Mouse (Mus musculus): ENCODE measurements around the gene E430018J23Rik. TPM values are rescaled to one million over a fixed set of nuclear protein-coding genes. Genes with fewer than 3 reads are reported as not detected.
A peak's percentile ranks its signal among the peaks of the same experiment; 100 is the strongest.
"Not testable (repeated sequence)": the region's sequence is repeated elsewhere in the genome, so short reads cannot be mapped to it uniquely, and the experiment has no call there.

Gene E430018J23Rik
- 6.9 and 7.8 TPM in 2 replicates for polyA plus RNA-seq (2016; fragmentation: Nextera tagmentation; extraction: Ambion mirVana)

DNA sequence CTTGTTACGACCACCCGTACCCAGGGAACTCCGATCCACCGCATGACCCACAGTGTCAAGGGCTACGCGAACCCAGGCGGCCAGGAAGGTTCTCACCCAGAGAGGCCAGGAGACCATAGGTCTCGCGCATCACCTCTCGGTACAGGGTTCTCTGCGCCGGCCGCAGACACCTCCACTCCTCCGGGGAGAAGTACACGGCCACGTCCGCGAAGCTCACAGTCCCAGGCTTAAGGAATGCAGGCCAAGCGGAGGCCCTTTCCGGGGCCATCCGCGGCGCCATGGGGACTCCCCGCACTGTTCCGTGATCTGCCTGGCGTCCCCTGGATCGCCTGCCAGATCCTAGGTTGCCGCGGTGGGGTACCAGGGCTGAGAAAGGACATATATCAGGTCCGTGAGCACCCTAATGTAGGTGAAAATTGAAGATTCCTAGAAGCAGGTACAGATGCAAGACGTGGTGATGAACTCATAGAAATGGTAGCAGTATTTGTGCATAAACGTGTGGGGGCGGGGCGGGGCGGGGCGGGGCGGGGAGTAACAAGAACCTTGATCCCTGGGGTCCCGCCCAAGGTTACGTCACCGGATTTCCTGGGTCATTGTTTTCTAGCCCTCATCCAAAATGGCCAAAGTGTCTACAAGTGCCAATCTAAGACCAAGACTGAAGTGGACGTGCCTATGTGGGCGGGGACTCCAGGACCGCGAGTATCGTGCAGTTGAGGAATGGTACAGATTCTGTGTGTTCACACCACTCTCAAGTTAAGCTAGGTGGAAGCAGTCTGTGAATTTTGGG lies at the start of gene E430018J23Rik:
Gene E430018J23Rik (minus strand): TSS at position 473 of the 787 bp plus-strand sequence.
- WGBS: under 1% methylated on average over 45 of the region's 45 CpGs
- H3K9ac ChIP-seq: peak within 1 kb of the TSS; percentile 76
- H3K4me2 ChIP-seq (replicated peaks): peak within 1 kb of the TSS; percentile 85
- no peaks in the 10 kb centered on the region for H3K9me3 ChIP-seq
- ATAC-seq (ENCODE audit: insufficient number of reproducible peaks, insufficient read depth, low FRiP score, low TSS enrichment): peak; percentile 81
- peak within 1 kb of the TSS; percentile 72 for H3K4me3 ChIP-seq
- peaks cover 11% of the 10 kb centered on the region for H3K36me3 ChIP-seq
- H3K27me3 ChIP-seq: no peaks in the 10 kb centered on the region
- H3K4me1 ChIP-seq: peaks cover 4% of the 10 kb centered on the region
- peak within 1 kb of the TSS; percentile 86 for H3K27ac ChIP-seq

DNA sequence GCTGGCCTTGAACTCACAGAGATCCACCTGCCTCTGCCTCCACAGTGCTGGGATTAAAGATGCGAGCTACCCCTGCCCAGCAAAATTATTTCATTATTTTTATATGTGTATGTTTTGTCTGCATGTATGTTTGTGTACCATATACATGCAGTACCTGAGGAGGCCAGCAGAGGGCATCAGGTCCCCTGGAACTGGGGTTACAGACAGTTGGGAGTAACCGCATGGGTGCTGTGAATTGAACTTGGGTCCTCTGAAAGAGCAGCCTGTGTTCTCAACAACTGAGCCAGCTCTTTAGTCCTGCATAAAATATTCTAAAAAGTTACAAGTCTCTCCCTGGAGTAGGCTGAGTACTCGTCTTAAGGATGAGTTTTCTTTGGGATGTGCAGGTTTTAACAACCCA lies 44.3 kb upstream of the E430018J23Rik start:
- Histone ChIP-seq H3K4me1 (no peaks in the 10 kb centered on the region), H3K9me3 (0 out of 2 replicates have a peak, but pooled peaks cover 8% of the 10 kb centered on the region), H3K27ac (no peak overlapping the region), H3K36me3 (peaks cover 15% of the 10 kb centered on the region), H3K4me3 (no peak overlapping the region), H3K27me3 (no peaks in the 10 kb centered on the region), H3K4me2 (replicated peaks) (no peak overlapping the region), H3K9ac (no peak overlapping the region)
- WGBS: 85% methylated on average over 3 of the region's 3 CpGs
- ATAC-seq (ENCODE audit: insufficient number of reproducible peaks, insufficient read depth, low FRiP score, low TSS enrichment): no peak

DNA sequence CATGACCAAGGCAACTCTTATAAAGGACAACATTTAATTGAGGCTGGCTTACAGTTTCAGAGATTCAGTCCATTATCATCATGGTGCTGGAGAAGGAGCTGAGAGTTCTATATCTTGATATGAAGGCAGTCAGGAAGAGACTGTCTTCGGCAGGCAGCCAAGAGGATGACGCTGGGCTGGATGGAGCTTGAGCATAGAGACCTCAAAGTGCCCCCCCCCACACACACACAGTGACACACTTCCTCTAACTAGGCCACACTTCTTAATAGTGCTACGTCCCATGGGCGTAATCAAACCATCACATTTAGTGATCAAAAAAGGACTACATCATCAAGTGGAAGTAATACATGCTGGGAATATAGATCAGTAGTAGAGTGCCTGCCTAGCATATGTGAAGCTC lies 41.8 kb upstream of the E430018J23Rik start:
- H3K9me3 ChIP-seq: 0 out of 2 replicates have a peak, but pooled peaks cover 8% of the 10 kb centered on the region
- H3K4me3 ChIP-seq: no peak overlapping the region
- no peaks in the 10 kb centered on the region for H3K27me3 ChIP-seq
- WGBS: 91% methylated on average over 4 of the region's 4 CpGs
- no peaks in the 10 kb centered on the region for H3K4me1 ChIP-seq
- no peak overlapping the region for H3K9ac ChIP-seq
- no peak overlapping the region for H3K4me2 ChIP-seq (replicated peaks)
- H3K36me3 ChIP-seq: 0 out of 2 replicates have a peak, but pooled peaks cover 2% of the 10 kb centered on the region
- no peak for ATAC-seq (ENCODE audit: insufficient number of reproducible peaks, insufficient read depth, low FRiP score, low TSS enrichment)
- no peak overlapping the region for H3K27ac ChIP-seq

DNA sequence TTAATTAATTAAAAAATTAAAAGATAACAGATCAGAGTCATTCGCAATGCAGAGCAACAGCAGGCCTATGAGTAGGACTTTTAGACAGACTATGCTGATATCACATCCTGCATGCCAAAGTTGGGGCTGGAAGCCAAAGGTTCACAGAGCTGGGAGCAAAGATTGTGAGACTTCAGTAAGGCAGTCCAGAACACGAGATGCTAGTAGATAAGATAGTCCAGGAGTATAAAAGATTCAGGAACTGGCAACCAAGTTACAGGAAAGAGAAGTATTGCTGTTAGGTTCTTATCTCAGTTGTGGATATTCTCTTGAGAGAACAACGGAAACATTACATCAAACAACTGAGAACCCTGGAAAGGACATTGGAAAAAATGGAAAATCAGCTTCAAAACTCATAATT lies 32.9 kb upstream of the E430018J23Rik start:
- H3K27ac ChIP-seq: no peak overlapping the region
- H3K4me1 ChIP-seq: peaks cover 4% of the 10 kb centered on the region; the same call in 1 of the 2 replicates
- no peaks in the 10 kb centered on the region for H3K36me3 ChIP-seq
- no peaks in the 10 kb centered on the region for H3K9me3 ChIP-seq
- 71% methylated on average over 3 of the region's 3 CpGs for WGBS
- no peak overlapping the region for H3K9ac ChIP-seq
- no peak for ATAC-seq (ENCODE audit: insufficient number of reproducible peaks, insufficient read depth, low FRiP score, low TSS enrichment)
- no peaks in the 10 kb centered on the region for H3K27me3 ChIP-seq
- H3K4me3 ChIP-seq: no peak overlapping the region
- no peak overlapping the region for H3K4me2 ChIP-seq (replicated peaks)

DNA sequence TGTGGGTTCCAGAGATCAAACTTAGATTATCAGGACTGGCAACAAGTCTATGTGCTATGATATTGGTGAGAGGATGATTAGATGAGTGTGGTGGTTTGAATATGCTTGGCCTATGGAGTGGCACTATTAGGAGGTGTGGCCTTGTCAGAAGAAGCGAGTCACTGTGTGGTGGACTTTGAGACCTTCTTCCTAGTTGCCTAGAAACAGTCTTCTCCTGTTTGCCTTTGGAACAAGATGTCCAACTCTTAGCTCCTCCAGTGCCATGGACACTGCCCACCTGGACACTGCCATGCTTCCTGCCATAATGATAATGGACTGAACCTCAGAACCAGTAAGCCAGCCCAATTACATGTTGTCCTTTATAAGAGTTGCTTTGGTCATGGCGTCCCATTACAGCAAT lies 32.5 kb upstream of the E430018J23Rik start:
- no peak overlapping the region for H3K27ac ChIP-seq
- H3K4me2 ChIP-seq (replicated peaks): no peak overlapping the region
- H3K4me1 ChIP-seq: peaks cover 8% of the 10 kb centered on the region; the same call in 1 of the 2 replicates
- no peak for ATAC-seq (ENCODE audit: insufficient number of reproducible peaks, insufficient read depth, low FRiP score, low TSS enrichment)
- no peaks in the 10 kb centered on the region for H3K9me3 ChIP-seq
- no peak overlapping the region for H3K4me3 ChIP-seq
- 87% methylated on average over 2 of the region's 2 CpGs for WGBS
- no peaks in the 10 kb centered on the region for H3K27me3 ChIP-seq
- H3K9ac ChIP-seq: no peak overlapping the region
- no peaks in the 10 kb centered on the region for H3K36me3 ChIP-seq

DNA sequence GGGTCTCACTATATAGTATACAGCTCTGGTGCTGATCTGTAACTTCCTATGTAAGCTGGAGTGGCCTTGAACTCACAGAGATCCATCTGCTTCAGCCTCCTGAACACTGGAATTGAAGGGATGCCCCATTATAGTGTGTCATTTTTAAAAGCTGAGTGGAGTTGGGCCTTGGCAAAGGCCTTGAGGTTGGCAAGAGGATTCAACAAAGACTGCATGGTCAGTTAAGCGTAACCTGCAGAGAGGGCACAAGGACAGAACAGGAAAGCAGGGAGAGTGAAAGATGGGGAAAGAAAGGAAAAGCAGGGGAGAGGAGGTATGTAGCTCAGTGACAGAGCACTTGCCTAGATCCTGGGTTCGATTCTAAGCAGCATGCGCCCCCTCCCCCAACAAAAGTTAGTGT lies 31.9 kb upstream of the E430018J23Rik start:
- peaks cover 8% of the 10 kb centered on the region; the same call in 1 of the 2 replicates for H3K4me1 ChIP-seq
- 88% methylated on average over 3 of the region's 3 CpGs for WGBS
- H3K4me2 ChIP-seq (replicated peaks): no peak overlapping the region
- no peak for ATAC-seq (ENCODE audit: insufficient number of reproducible peaks, insufficient read depth, low FRiP score, low TSS enrichment)
- no peaks in the 10 kb centered on the region for H3K9me3 ChIP-seq
- H3K9ac ChIP-seq: no peak overlapping the region
- H3K4me3 ChIP-seq: no peak overlapping the region
- H3K27ac ChIP-seq: no peak overlapping the region
- H3K27me3 ChIP-seq: no peaks in the 10 kb centered on the region
- H3K36me3 ChIP-seq: no peaks in the 10 kb centered on the region

DNA sequence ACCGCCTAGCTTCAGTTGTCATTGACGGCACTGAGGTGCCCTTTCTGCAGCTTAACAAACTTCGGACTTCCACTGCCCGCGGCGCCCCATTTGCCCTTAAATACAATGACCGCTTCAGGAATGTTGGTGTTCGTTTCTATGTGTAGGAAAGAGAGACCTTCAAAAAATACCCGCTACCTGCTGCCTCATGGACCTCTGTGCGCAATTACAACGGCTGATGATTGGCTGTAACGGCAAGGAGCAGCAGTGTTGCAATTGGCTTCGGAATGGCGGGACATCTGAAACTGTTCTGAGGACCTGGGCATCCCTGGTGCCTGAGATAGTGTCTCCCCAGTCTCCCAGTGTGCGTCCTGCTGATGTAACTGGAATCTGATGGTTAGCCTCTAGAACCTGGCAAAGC lies 28.8 kb upstream of the E430018J23Rik start:
- ATAC-seq (ENCODE audit: insufficient number of reproducible peaks, insufficient read depth, low FRiP score, low TSS enrichment): no peak
- no peaks in the 10 kb centered on the region for H3K27me3 ChIP-seq
- peaks cover 8% of the 10 kb centered on the region for H3K36me3 ChIP-seq
- H3K4me2 ChIP-seq (replicated peaks): peak overlapping the region; percentile 96
- peaks cover 8% of the 10 kb centered on the region; the same call in 1 of the 2 replicates for H3K4me1 ChIP-seq
- no peak overlapping the region for H3K27ac ChIP-seq
- WGBS: 2% methylated on average over 15 of the region's 15 CpGs
- H3K9me3 ChIP-seq: no peaks in the 10 kb centered on the region
- peak overlapping the region; percentile 66 for H3K4me3 ChIP-seq
- no peak overlapping the region for H3K9ac ChIP-seq

DNA sequence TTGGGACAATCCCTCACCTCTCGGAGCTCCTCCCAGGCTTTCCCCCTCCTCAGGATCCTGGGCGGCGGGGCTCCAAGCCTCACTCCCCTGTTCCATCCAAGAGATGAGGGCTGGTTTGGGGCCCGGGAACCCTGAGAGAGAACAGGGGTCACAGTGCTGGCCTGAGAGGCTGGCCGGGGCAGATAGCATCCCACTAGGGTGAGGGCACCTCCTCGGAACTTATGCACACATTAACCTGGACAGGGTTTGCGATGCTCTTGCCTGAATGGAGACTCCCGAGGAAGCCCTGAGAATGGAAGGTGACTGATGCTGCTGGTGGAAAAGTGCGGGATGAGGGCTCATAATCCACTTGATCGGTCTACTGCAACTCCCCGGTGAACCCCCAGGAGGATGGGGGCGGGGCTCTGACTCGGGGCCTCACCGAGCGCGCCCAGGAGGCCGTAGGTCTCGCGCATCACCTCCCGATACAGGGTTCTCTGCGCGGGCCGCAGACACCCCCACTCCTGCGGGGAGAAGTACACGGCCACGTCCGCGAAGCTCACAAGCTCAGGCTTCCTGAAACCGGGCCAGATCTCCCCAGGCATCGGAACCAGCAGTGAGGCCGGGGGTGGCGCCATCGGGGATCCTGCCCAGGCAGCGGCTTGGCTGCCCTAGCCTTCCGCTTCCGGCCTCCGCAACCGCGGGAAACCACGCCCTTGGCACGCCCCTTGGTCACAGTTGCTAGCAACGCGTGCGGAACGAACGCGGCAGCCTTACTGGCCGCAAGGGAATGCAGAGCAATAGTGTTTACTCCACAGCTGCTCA lies 28.2 kb upstream of the E430018J23Rik start, which contains the start of gene Zfp688:
Gene Zfp688 (minus strand): TSS at position 681 of the 804 bp plus-strand sequence.
- peak; percentile 86 for ATAC-seq (ENCODE audit: insufficient number of reproducible peaks, insufficient read depth, low FRiP score, low TSS enrichment)
- peak within 1 kb of the TSS; percentile 96 for H3K4me2 ChIP-seq (replicated peaks)
- peak within 1 kb of the TSS; percentile 90 for H3K9ac ChIP-seq
- H3K4me3 ChIP-seq: peak within 1 kb of the TSS; percentile 66
- peak within 1 kb of the TSS; percentile 63 for H3K27ac ChIP-seq
- H3K4me1 ChIP-seq: peaks cover 8% of the 10 kb centered on the region; the same call in 1 of the 2 replicates
- H3K9me3 ChIP-seq: no peaks in the 10 kb centered on the region
- under 1% methylated on average over 48 of the region's 48 CpGs for WGBS
- no peaks in the 10 kb centered on the region for H3K27me3 ChIP-seq
- peaks cover 8% of the 10 kb centered on the region for H3K36me3 ChIP-seq

DNA sequence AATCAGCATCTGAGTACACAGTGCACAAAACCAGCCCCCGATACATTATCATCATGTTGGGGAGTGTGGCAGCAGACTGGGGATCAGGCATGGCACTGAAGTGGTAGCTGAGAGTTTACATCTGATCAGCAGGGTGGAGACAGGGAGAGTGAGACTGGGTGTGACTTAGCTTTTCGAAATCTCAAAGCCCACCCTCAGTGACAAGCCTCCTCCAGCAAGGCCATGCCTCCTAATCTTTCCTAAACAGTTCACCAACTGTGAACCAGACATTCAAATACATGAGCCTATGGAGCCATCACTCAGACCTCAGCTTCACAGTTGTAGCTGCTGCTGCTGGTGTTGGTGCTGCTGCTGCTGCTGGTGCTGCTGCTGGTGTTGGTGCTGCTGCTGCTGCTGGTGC lies 18.0 kb upstream of the E430018J23Rik start:
- no peak overlapping the region for H3K4me2 ChIP-seq (replicated peaks)
- no peaks in the 10 kb centered on the region for H3K9me3 ChIP-seq
- H3K4me3 ChIP-seq: no peak overlapping the region
- H3K9ac ChIP-seq: no peak overlapping the region
- no peak overlapping the region for H3K27ac ChIP-seq
- WGBS: 68% methylated on average over 2 of the region's 2 CpGs
- no peaks in the 10 kb centered on the region for H3K27me3 ChIP-seq
- H3K36me3 ChIP-seq: no peaks in the 10 kb centered on the region
- H3K4me1 ChIP-seq: no peaks in the 10 kb centered on the region
- ATAC-seq (ENCODE audit: insufficient number of reproducible peaks, insufficient read depth, low FRiP score, low TSS enrichment): no peak

DNA sequence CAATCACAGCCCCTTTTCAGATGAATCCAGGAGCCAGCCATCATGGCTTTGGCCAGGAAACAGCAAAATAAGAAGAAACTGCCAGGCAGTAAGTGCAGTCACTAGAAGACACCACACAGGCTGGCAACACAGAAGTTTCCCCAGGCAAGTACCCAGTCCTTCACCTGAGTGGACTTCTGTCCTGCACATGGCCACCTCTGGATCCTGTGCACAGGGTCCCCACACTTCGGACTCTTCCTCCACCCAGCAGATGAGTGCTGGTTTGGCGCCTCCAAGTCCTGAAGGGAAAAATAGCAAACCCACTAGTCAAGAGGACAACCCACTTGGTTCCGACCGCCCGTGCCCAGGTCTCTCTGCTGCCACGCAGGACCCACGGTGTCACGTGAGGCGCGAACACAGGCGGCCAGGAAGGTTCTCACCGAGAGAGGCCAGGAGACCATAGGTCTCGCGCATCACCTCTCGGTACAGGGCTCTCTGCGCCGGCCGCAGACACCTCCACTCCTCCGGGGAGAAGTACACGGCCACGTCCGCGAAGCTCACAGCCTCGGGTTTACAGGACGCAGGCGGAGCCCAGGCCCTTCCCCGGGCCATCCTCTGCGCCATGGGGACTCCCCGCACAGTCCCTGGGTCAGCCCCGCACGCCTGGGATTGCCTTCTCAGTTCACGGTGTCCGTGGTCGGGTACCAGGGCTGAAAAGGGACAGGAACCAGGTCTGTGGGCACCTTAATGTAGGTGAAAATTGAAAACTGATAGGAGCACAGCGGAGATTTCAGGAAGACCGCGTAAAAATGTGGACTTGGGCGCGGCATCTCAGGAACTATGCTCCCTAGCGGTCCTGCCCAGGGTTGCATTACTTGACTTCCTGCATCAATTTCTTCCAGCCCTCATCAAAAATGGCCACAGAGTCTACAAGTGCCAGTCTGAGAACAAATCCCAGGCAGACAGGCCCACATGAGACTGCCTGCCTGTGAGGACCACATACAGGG lies 12.9 kb upstream of the E430018J23Rik start, which contains the start of gene Zfp764:
Gene Zfp764 (minus strand): TSS at position 821 of the 986 bp plus-strand sequence.
- H3K36me3 ChIP-seq, H3K4me1 ChIP-seq, H3K9me3 ChIP-seq, H3K27me3 ChIP-seq: not testable (repeated sequence)
- 8% methylated on average over 40 of the region's 40 CpGs for WGBS
- Histone ChIP-seq H3K27ac (peak within 1 kb of the TSS; percentile 76), H3K4me3 (peak within 1 kb of the TSS; percentile 56), H3K9ac (peak within 1 kb of the TSS; percentile 77), H3K4me2 (replicated peaks) (peak within 1 kb of the TSS; percentile 88)
- ATAC-seq (ENCODE audit: insufficient number of reproducible peaks, insufficient read depth, low FRiP score, low TSS enrichment): peak; percentile 75

DNA sequence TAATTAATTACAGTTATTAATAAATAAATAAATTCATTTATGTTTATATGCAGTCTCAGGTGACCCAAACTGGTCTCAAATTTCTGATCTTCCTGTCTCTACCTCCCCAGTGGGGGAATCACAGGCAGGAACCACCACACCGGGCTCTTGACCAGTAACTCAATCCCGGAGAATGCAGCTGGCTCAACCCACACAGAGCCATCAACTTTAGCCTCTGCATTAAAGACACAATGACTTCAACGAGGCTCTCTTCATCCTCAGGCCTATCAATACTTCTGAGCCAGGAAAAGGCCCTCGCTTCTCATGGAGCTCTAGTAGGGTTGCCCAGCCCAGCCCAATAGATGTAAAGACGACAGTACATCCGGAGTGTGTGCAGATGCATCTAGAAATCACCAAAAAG lies 10.7 kb upstream of the E430018J23Rik start:
- not testable (repeated sequence) for H3K36me3 ChIP-seq; H3K9me3 ChIP-seq; ATAC-seq (ENCODE audit: insufficient number of reproducible peaks, insufficient read depth, low FRiP score, low TSS enrichment); H3K27ac ChIP-seq; H3K4me2 ChIP-seq (replicated peaks); H3K27me3 ChIP-seq; H3K4me1 ChIP-seq; H3K9ac ChIP-seq; H3K4me3 ChIP-seq
- WGBS: 96% methylated on average over 6 of the region's 6 CpGs
